Mouse (Mus musculus) left cerebral cortex, adult 9 months (tissue): ENCODE measurements around the gene Por.
A peak's percentile ranks its signal among the peaks of the same experiment; 100 is the strongest.

Experiments used
- DNase-seq, 2 experiments: peaks; one replicate each; pipeline ENCODE4 v3.0.0; 2022; ENCODE audit warnings: low spot score in 2 of 2

Por gene

DNA sequence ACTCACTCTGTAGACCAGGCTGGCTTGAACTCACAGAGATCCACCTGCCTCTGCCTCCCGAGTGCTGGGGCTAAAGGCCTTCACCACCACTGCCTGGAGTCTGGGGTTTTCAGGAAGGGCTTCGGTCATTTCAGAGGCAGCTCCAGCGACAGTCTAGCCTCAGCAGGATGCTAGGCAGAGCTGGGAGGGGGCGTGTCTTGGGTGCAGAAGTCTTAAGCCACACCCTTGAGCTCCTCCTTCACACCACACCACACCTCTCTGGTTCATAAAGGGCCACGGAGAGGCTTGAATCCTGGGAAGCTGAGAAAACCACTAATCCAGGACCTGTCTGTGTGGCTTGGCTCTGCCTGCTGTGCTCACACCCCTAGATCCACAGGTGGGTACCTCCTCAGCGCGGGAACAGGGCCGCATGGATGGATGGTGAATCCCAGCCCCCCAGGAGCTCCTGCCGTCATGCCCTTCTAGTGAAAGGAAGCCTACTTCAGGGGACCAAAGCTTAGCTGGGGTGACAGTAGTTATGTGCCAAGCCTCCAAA lies at the start of gene Por:
Gene Por, plus strand, starts transcription at position 293 of the 535 bp plus-strand sequence.
- no peak for DNase-seq

GRCm38 (mm10) chr5:135620526-135620925 lies 49.3 kb upstream of the Por start:
- DNase-seq, result no peak

GRCm38 (mm10) chr5:135621725-135622124 lies 48.1 kb upstream of the Por start:
- no peak for DNase-seq

DNA sequence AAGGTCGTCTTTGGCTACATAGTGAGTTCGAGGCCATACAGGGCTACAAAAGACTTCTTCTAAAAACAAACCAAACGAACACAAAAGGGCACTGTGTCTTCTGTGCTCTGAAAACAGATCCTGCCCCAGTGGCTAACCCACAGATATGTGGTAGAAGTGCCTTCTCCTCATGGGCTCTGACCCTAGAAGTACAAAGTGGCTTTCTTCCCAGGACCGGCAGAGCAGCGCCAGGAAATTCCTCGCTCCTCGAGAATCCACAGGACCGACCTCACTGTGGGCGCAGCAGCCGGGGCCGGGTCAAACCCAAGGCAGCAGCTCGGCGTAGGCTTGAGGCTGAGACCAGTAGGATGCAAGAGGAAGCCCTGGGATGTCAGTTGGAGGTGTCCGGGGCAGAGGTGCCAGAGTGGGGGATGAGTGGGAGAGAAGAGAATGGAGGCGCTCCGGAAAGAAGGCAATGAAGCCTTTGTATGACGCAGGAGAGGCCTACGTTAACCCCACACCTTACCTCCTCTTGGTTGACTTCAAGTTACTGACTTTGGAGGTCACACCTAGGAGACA lies 46.7 kb upstream of the Por start:
- DNase-seq, result no peak

DNA sequence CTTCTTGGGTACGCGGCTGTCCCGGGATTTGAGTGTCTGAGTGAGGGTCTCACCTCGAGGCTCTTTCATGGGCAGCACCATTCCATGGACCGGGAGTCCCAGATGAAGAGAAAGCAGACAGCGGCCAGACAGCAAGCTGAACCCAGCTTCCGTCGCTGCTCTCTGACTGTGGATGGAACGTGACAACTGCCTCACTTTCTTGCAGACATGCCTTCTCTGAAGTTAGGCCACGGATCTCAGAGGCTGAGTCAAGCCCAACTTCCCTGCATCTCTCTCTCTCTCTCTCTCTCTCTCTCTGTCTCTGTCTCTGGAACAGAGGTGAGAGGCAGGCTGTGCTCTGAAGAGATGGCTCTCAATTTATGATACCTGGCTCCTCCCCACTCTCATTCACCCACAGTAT lies 40.9 kb upstream of the Por start:
- DNase-seq, result no peak

DNA sequence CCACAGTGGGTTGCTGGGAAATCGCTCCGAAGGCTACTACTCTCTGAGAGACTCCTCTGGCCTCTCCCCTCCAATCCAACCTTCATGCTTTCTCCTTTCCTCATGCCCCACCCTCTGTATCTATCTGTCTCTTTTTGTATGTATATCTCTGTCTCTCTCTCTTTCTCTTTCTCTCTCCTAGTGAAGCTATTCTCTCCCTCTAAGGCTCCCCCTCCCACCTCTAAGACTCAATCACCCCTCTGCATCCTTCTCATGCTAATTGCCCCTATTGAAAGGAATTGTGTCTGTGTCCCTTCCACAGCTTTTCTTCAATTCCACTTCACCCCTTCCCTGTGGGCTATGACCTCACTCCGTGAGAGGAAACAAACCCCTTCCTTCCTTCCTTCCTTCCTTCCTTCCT lies 40.4 kb upstream of the Por start:
- no peak for DNase-seq

DNA sequence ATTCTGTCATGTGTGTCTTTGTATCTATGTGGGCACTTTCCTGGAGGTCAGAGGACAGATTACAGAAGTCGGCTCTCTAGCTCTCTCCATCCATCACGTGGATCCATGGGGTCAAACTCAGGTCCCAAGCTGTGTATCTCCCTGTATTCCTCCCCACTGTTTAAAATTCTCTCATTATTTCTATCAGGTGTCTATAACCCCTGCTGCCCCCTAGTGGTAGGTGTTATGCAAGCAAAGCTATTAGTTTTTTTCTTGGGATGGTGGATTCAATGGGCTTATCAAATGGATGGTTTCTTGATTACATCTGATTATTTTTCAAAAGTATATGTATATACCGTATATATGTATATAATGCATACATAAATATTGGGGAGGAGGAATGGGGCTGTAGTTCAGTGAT lies 39.2 kb upstream of the Por start:
- DNase-seq, result peak in 1 of 2 experiments; percentile 65

- DNase-seq, result peak; percentile 89 to 96
Observed at GRCm38 (mm10) chr5:135632117-135632796, 37.6 kb upstream of the Por start, which contains the start of gene Rhbdd2. Gene Rhbdd2, plus strand, starts transcription at chr5:135632618.

DNA sequence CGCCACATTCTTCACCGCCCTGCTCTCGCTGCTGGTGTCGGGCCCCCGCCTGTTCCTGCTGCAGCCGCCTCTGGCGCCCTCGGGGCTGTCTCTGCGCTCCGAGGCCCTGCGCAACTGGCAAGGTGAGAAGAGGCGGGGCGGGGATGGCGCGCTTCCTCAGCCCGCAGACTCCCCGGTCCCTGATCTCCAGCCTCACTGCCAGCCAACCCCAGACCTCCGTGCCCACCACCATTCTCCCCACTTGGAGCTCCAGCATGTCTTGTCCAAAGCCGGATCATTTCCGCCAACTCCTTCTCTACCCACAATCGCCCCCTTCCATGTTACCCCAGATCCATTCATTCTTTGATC lies 37.1 kb upstream of the Por start:
- no peak for DNase-seq

DNA sequence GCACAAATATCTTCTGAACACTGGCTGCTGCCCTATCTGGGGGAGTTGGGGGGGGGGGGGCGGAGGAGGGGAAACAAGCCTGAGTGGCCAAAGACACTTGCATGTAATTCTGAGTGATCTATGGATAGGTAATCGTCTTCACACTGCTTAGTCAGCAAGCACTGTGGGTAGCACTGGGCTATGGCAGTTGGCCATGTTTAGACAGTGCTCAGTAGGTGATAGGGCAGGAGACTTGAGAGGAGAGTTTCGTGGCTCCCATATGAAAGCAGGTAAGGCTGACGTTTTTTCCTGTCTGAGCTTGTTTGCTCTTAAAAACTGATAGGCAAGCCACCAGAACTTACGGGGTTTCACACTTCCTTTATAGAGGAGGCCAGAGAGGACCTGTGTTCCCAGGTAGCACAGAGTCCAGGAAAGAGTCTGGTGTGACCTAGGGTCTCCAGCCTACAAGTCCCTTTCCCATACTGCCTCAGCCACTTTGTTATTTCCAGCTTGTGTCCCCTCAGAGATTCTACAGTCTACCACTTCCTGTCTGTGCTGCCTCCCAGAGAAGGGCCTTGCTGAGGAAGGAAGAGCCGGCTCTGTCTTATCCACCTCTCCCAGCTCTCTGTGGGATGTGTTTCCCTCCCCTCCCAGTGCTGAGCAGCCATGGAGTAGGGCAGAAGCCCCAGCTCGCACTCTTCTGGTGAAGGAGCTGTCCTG lies 29.9 kb upstream of the Por start:
- no peak for DNase-seq

DNA sequence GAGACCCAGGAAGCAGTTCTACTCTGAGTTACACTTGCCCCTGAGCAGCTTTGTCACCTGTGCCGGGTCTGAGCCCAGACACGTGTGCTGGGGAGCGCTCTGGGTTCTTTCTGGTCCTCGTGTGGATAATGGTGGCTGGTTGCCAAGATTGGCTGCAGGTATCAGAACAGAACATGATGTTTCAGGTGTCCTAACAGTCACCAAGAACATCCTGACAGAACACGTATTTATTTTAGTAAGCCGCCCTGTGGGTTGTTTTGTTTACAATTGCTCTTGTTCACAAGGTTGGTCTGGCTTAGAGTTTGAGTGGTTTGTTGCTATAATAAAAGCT lies 29.4 kb upstream of the Por start:
- DNase-seq, result no peak

GRCm38 (mm10) chr5:135641028-135641427 lies 28.8 kb upstream of the Por start:
- no peak for DNase-seq

GRCm38 (mm10) chr5:135642686-135643551 lies 26.9 kb upstream of the Por start:
- DNase-seq, result no peak

DNA sequence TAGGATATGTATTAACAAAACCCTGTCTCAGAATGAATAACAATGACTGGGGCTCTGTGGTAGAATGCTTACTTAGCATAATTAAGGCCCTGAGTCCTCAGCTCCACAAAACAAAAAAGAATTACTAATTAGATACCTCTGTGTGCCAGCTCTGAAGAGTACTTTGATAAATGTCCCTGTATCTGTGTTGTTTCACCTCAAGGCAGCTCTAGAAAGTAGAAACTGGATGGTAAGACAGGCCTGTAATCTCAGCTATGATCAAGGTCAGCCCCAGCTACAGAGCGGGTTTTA lies 26.3 kb upstream of the Por start:
- no peak for DNase-seq

GRCm38 (mm10) chr5:135643869-135644268 lies 26.0 kb upstream of the Por start:
- DNase-seq, result no peak

GRCm38 (mm10) chr5:135645330-135645729 lies 24.5 kb upstream of the Por start:
- DNase-seq, result no peak

- no peak for DNase-seq
Observed at GRCm38 (mm10) chr5:135646038-135646437, 23.8 kb upstream of the Por start.

DNA sequence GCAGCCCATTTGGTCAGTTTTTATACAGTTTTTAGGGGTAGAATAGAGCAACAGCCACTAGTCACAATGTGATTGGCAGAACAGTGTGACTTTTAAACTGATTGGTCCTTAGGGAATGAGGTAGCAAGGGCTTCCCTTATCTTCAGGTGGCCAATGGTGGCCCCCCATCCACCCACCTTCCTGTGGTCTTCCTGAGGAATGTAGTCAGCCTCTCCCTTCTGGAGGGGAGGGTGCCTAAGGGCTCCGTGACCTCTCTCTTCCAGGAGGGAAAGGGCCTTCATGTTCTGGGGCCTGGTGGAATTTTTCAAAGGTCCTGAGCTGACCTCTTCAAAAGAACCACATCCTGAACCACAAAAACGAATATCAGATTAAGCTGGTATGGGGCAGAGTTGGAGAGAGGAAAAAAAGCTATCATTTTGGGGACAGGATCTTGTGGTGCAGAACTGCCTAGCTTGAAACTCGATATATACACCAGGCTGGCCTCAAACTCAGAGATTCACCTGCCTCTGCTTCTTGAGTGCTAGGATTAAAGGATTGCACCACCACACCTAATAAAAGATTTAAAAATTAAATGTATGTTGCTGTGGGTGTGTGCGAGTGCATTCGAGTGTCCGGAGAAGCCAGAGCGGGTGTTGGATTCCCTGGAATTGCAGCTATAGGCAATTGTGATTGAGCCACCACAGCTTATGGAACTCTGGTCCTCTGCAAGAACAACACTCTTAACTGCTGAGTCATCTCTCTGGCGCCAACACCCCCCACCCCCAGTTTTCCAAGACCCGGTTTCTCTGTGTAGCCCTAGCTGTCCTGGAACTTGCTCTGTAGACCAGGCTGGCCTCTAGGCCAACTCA lies 21.1 kb upstream of the Por start:
- DNase-seq, result no peak

DNA sequence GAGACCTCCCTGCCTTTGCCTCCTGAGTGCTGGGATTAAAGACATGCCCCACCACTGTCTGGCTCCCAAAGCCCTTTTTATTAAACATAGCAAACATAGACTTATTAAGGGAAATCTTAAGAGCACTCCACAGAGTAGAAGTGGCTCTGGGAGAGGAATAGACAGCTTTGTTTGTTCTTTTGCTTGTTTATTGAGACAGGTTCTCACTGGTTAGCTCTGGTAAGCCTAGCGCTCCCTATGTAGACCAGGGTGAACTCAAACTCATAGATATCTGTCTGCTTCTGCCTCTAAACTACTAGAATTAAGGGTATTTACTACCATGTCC lies 20.6 kb upstream of the Por start:
- DNase-seq, result no peak

DNA sequence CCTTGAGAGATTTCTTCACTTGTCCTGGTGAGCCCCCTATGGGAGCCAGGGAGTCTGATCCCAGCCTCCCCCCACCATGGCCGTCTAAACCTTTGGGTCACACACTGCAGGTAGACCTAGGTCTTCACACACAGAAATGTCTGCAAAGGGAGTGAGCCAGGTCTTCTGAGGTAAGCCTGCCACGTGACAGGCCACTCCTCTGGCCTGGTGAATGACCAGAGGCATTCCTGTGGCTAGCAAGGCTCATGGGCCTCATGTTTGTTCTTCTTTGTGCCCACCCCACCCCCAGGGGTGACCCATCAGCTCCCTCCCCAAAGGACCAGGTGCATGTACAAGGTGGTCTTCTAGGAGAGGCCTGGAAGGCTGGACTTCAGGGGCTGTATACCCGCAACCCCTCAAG lies 18.3 kb upstream of the Por start:
- no peak for DNase-seq

DNA sequence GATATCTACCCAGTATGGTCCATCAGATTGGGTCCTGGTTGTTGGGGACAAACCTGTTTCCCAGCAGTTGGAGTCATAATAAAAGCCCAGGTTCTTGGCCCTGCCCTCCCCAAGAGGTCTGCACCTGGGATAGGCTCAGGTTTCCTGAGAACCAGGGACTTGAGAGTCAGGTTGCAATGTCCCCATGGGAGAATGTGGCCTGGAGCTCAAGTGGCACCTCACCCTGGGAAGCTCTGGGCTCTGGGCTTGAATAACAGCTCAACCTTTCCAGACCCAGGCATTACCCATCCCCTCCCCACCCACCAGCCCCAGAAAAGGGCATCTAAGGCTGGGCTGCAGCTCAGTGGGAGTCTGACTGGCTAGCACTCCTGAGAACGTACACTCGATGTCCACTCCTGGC lies 16.6 kb upstream of the Por start:
- no peak for DNase-seq

DNA sequence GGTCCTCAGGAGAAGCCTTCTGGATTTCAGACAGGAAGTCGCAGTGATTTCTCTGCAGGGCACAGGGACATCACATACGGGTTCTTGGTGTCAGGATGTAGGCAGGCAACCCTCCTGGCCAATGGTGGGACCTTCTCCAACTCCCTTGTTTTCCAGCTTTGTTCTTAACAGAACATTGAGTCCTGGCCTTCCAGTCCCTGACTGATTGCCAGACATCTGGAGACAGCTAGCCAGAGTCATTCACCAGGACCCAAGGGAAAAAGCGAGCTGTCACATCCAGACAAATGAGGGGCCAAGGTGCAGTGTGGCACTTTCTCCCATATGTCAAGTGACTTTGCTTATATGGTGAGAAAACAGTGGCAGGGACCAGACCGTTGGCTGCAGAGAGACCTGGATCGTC lies 13.8 kb upstream of the Por start:
- DNase-seq, result no peak
